Mouse (Mus musculus) heart, embryonic 13.5 days (tissue): Measurements from ENCODE around the gene Hnrnpul2. TPM values are rescaled to one million over a fixed set of nuclear protein-coding genes. Genes with fewer than 3 reads are reported as not detected.
"Not testable (repeated sequence)": the region's sequence is repeated elsewhere in the genome, so short reads cannot be mapped to it uniquely, and the experiment has no call there.

Experiments
- ATAC-seq: fragments of 200-750 bp; cut with Nextera tagmentation; 2 replicates; pipeline ENCODE4 v1.8.0; 2017; ENCODE audit warnings: moderate TSS enrichment; ENCODE audit not compliant: insufficient number of reproducible peaks, low FRiP score, low TSS enrichment; ENCODE audit errors: extremely low read depth
- H3K27ac ChIP-seq: fragments of 300-500 bp; sonication (generic); replicated peaks from 2 replicates; pipeline ENCODE4 v1.5.1; 2015; ENCODE audit warnings: moderate library complexity, mild to moderate bottlenecking, inconsistent platforms
- H3K27me3 ChIP-seq: fragments of 300-500 bp; sonication (generic); replicated peaks from 2 replicates; pipeline ENCODE4 v1.6.1; 2015; ENCODE audit warnings: mild to moderate bottlenecking, inconsistent platforms
- H3K36me3 ChIP-seq: fragments of 300-500 bp; sonication (generic); 2 replicates; pipeline ENCODE4 v1.6.1; 2015; ENCODE audit warnings: mild to moderate bottlenecking, inconsistent platforms
- H3K4me1 ChIP-seq: fragments of 300-500 bp; sonication (generic); 2 replicates; pipeline ENCODE4 v1.6.1; 2015; ENCODE audit warnings: inconsistent platforms
- H3K4me2 ChIP-seq: fragments of 300-500 bp; sonication (generic); 2 replicates; pipeline ENCODE4 v1.6.1; 2015; ENCODE audit warnings: inconsistent platforms, mild to moderate bottlenecking, moderate library complexity
- H3K4me3 ChIP-seq: fragments of 300-500 bp; sonication (generic); 2 replicates; pipeline ENCODE4 v1.5.1; 2015; ENCODE audit warnings: moderate library complexity, mild to moderate bottlenecking, inconsistent platforms
- H3K9ac ChIP-seq: fragments of 300-500 bp; sonication (generic); 2 replicates; pipeline ENCODE4 v1.6.1; 2015; ENCODE audit warnings: inconsistent platforms, mild to moderate bottlenecking, moderate library complexity
- H3K9me3 ChIP-seq: fragments of 300-500 bp; sonication (generic); 2 replicates; pipeline ENCODE4 v1.6.1; 2016; ENCODE audit warnings: inconsistent platforms
- WGBS: fragments of 180-500 bp; shearing (Covaris S2); methylation state at CpG from one replicate; pipeline ENCODE4 v1.1.7; 2015; ENCODE audit warnings: mixed read lengths; 5-methylcytosine and 5-hydroxymethylcytosine counted together
- polyA plus RNA-seq: library from polyadenylated mRNA; unstranded; fragments of >200 nt; fragmentation: Nextera tagmentation; extraction: Ambion mirVana; gene quantifications from 2 replicates; pipeline ENCODE4 v1.2.1, GENCODE M21; 2015

Hnrnpul2 gene
- polyA plus RNA-seq, 1 experiment from 2014 or later, result 2.9 TPM

DNA sequence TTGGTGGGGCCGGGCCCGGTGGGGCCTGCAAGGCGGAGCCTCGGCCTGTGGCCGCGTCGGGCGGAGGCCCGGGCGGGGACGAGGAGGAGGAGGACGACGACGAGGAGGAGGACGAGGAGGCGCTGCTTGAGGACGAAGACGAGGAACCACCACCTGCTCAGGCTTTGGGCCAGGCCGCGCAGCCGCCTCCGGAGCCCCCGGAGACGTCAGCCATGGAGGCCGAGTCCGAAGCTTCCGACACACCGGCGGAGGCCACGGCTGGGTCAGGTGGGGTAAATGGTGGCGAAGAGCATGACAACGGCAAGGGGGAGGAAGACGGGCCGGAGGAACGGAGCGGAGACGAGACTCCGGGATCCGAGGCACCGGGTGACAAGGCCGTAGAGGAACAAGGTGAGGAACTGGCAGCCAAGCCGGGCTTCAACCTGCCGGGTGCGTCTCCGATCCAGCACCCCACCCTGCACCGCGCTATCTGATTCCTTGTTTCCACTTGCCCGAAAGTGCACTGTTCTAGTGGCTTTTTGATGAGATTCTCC, 680 bp downstream of the Hnrnpul2 start:
- ATAC-seq, result peak; percentile 40
- Histone ChIP-seq H3K9ac (peak overlapping the region; percentile 99), H3K4me3 (peak overlapping the region; percentile 99), H3K36me3 (peaks cover 48% of the 10 kb centered on the region), H3K9me3 (no peaks in the 10 kb centered on the region), H3K27me3 (no peaks in the 10 kb centered on the region), H3K4me1 (peaks cover 42% of the 10 kb centered on the region), H3K27ac (peak overlapping the region; percentile 99), H3K4me2 (peak overlapping the region; percentile 88)
- under 1% methylated on average over 48 of the region's 48 CpGs for WGBS

DNA sequence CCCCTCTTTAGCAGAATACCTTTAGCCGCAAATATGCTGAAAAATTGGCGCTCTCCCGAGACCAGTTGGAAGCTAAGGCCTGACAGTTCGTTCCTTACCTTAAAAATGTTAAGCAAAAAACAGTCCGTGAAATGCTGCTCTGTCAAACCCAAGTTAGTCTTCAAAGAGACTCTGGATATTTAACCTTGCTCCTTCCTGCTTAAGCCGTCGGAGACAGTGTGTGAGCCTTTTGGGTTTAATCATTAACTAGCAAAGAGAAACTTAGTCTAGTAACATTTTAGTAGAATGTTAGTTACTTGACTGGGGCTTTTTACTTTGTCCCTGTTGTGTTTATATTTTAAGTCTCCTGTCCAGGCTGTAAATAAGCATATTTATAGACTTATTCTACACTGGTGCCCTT, 1.3 kb downstream of the Hnrnpul2 start:
- peak overlapping the region; percentile 99 for H3K27ac ChIP-seq
- no peaks in the 10 kb centered on the region for H3K9me3 ChIP-seq
- peak overlapping the region; percentile 99 for H3K9ac ChIP-seq
- no peak for ATAC-seq
- H3K27me3 ChIP-seq, result no peaks in the 10 kb centered on the region
- H3K4me2 ChIP-seq, result peak overlapping the region; percentile 88
- whole genome bisulfite sequencing, result 0% methylated on average over 7 of the region's 7 CpGs
- peaks cover 39% of the 10 kb centered on the region for H3K4me1 ChIP-seq
- peak overlapping the region; percentile 99 for H3K4me3 ChIP-seq
- H3K36me3 ChIP-seq, result peaks cover 49% of the 10 kb centered on the region

DNA sequence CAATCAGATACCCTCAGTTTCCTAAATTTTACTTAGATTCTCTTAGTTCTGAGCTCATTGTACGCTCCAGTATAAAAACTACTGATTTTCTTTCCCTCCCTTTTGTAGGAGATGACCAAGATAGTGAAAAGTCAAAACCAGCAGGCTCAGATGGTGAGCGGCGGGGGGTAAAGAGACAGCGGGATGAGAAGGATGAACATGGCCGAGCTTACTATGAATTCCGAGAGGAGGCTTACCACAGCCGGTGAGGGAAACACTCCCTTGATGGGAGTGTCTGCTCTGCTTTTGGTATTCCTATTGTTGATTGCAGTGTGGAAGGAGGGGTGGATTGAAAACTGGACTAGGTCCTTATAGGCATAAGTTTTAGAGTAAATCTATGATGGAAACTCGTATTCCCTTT, 2.9 kb downstream of the Hnrnpul2 start:
- peaks cover 25% of the 10 kb centered on the region for H3K4me1 ChIP-seq
- peaks cover 55% of the 10 kb centered on the region for H3K36me3 ChIP-seq
- peak overlapping the region; percentile 99 for H3K9ac ChIP-seq
- H3K4me2 ChIP-seq, result peak overlapping the region; percentile 88
- H3K27ac ChIP-seq, result no peak overlapping the region
- H3K4me3 ChIP-seq, result peak overlapping the region; percentile 99
- ATAC-seq, result no peak
- no peaks in the 10 kb centered on the region for H3K9me3 ChIP-seq
- no peaks in the 10 kb centered on the region for H3K27me3 ChIP-seq
- 67% methylated on average over 8 of the region's 8 CpGs for WGBS

DNA sequence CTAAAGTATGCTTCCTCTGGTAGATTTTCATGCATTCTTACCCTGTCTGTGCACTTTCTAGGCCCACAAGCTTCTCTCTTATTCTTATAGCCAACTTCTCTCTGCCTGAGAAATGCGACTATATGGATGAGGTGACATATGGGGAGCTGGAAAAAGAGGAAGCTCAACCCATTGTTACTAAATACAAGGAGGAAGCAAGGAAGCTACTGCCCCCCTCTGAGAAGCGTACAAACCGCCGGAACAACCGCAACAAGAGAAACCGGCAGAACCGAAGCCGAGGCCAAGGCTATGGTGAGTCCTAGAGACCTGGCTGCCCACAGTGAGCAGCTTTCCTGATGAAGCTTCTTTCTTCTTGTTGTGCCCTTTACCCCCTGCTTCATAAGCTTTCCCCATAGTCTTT, 9.8 kb downstream of the Hnrnpul2 start, which contains the start of gene AC129217.1:
AC129217.1 (plus strand) TSS at position 114 of the 400 bp plus-strand sequence.
- Histone ChIP-seq H3K9ac (peak within 1 kb of the TSS; percentile 14; the same call in 1 of the 2 replicates), H3K27ac (no peak within 1 kb of the TSS), H3K9me3 (no peaks in the 10 kb centered on the region), H3K4me2 (no peak within 1 kb of the TSS), H3K4me3 (no peak within 1 kb of the TSS), H3K36me3 (peaks cover 100% of the 10 kb centered on the region), H3K4me1 (no peaks in the 10 kb centered on the region), H3K27me3 (no peaks in the 10 kb centered on the region)
- 87% methylated on average over 8 of the region's 8 CpGs for WGBS
- ATAC-seq, result no peak

DNA sequence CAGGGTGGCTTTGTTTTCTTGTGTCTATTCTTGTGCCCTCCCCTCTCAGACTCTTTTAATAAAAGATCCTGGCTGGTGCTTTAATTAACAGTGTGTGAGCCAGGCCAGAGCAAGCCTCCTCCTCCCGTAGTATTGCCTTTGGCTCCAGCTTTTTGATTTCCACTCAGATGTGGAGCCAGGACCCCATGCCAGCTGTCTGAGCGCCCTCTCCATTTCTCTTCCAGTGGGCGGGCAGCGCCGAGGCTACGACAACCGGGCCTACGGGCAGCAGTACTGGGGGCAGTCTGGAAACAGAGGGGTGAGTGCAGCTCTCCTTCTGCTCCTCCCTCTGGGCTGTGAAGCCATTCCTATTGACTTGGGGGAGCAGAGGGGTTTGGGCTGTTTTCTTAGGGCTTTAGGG, 10.9 kb downstream of the Hnrnpul2 start:
- no peak for ATAC-seq
- no peaks in the 10 kb centered on the region for H3K4me1 ChIP-seq
- 88% methylated on average over 8 of the region's 8 CpGs for WGBS
- no peaks in the 10 kb centered on the region for H3K9me3 ChIP-seq
- no peaks in the 10 kb centered on the region for H3K27me3 ChIP-seq
- H3K4me2 ChIP-seq, result no peak overlapping the region
- no peak overlapping the region for H3K27ac ChIP-seq
- peak overlapping the region; percentile 14; the same call in 1 of the 2 replicates for H3K9ac ChIP-seq
- H3K36me3 ChIP-seq, result peaks cover 100% of the 10 kb centered on the region
- no peak overlapping the region for H3K4me3 ChIP-seq

DNA sequence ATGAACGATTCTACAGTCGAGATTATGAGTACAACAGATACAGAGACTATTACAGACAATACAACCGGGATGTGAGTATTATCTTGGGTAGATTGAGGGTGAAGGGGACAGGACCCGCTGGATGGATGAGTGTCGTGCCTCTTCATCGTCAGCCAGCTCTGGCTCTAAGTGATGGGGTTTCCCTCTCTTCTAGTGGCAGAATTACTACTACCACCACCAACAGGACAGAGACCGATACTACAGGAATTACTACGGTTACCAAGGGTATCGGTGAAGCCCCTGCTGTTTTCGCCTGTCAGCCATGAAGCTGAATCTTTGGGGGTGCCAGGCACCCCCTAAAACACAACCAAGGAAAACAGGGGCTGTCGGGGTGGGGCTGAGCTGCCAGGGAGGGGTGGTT, 11.5 kb downstream of the Hnrnpul2 start:
- no peak overlapping the region for H3K9ac ChIP-seq
- no peak overlapping the region for H3K4me2 ChIP-seq
- ATAC-seq, result no peak
- H3K4me3 ChIP-seq, result no peak overlapping the region
- peaks cover 99% of the 10 kb centered on the region for H3K36me3 ChIP-seq
- 72% methylated on average over 11 of the region's 11 CpGs for WGBS
- H3K27ac ChIP-seq, result no peak overlapping the region
- H3K27me3 ChIP-seq, result no peaks in the 10 kb centered on the region
- H3K9me3 ChIP-seq, result no peaks in the 10 kb centered on the region
- H3K4me1 ChIP-seq, result no peaks in the 10 kb centered on the region

DNA sequence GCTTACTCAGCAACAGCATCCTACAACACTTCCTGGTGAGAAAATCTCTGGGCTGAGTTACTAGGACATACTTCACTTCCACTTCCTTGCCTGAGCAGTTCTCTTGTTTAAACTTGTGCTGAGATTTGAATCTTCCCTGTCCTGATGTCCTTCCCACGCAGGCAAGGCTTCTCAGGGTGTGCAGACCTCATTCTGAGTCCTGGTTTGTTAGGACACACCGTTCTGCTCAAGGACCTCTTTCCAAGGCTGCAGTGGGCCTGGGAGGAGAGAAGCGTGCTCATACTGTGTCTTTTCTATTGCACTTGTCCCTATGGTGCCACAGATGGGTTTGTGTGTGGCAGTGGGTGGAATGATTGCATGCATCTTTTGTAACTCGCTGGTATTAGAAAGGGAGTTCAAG, 13.2 kb downstream of the Hnrnpul2 start:
- Histone ChIP-seq H3K4me3 (no peak overlapping the region), H3K4me1 (peaks cover under 1% of the 10 kb centered on the region; the same call in 1 of the 2 replicates), H3K9me3 (no peaks in the 10 kb centered on the region), H3K4me2 (no peak overlapping the region), H3K27ac (no peak overlapping the region), H3K9ac (no peak overlapping the region), H3K36me3 (peaks cover 83% of the 10 kb centered on the region), H3K27me3 (no peaks in the 10 kb centered on the region)
- 87% methylated on average over 4 of the region's 4 CpGs for WGBS
- ATAC-seq, result no peak

GRCm38 (mm10) chr19:8836327-8836726, 16.5 kb downstream of the Hnrnpul2 start:
- not testable (repeated sequence) for H3K9ac ChIP-seq, H3K9me3 ChIP-seq, H3K4me2 ChIP-seq, ATAC-seq, H3K4me3 ChIP-seq, H3K27me3 ChIP-seq
- Histone ChIP-seq H3K27ac (peak overlapping the region; percentile 95; the same call in 1 of the 2 replicates), H3K36me3 (peaks cover 50% of the 10 kb centered on the region), H3K4me1 (peaks cover 34% of the 10 kb centered on the region)
- WGBS, result 95% methylated on average over 10 of the region's 10 CpGs

- H3K4me3 ChIP-seq, result peak within 1 kb of the TSS; percentile 62
- peak; percentile 43; the same call in 1 of the 2 replicates for ATAC-seq
- H3K27ac ChIP-seq, result peak within 1 kb of the TSS; percentile 95
- H3K36me3 ChIP-seq, result peaks cover 42% of the 10 kb centered on the region
- peak within 1 kb of the TSS; percentile 85 for H3K9ac ChIP-seq
- H3K27me3 ChIP-seq, result no peaks in the 10 kb centered on the region
- WGBS, result under 1% methylated on average over 38 of the region's 38 CpGs
- peaks cover 34% of the 10 kb centered on the region for H3K4me1 ChIP-seq
- peak within 1 kb of the TSS; percentile 87 for H3K4me2 ChIP-seq
- H3K9me3 ChIP-seq, result no peaks in the 10 kb centered on the region
Observed at GRCm38 (mm10) chr19:8837251-8837791, 17.5 kb downstream of the Hnrnpul2 start, which contains the start of gene Bscl2. Gene Bscl2 (plus strand): TSS chr19:8837467.

GRCm38 (mm10) chr19:8838041-8838730, 18.4 kb downstream of the Hnrnpul2 start:
- Histone ChIP-seq H3K9ac (peak overlapping the region; percentile 85), H3K9me3 (no peaks in the 10 kb centered on the region), H3K4me3 (peak overlapping the region; percentile 62), H3K4me1 (peaks cover 34% of the 10 kb centered on the region), H3K4me2 (peak overlapping the region; percentile 87), H3K27me3 (no peaks in the 10 kb centered on the region), H3K27ac (peak overlapping the region; percentile 95), H3K36me3 (peaks cover 41% of the 10 kb centered on the region)
- WGBS, result 18% methylated on average over 15 of the region's 15 CpGs
- ATAC-seq, result no peak

DNA sequence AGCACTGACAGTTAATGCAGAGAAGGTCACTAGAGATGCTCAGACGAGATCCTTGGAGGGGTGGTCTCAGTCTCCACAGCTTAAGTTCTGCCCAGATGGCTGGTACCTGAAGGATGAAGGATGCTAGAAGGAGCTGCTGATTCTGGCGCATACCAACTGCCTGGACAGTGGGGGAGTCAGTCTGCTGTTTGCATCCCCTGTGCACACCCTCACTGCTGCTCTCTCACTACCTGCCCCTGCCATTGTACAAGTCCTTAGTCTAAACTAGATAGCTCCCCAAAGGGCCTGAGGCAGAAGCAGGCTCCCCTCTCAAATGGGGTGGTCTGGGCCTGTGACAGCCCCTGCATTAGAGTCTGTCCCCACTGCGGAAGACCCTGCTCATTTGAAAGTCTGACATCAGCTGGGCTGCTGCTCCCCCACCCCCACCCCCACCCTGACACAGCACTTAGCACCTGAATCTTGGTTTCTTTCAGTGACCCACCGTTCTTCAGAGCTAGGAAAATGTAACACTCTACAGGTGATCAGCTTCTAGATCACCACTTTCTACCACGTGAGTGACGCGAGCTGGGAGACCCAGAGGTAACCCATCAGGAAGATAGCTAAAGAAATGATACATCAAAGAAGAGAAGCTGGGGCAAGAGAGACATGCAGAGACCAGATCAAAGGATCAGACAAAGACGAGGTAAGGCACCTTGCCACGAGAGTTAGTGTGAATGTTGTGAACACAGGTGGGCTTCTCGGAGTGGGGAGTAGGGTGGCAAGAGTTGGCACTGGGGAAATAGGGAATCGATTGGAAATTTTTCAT, 19.5 kb downstream of the Hnrnpul2 start, which contains the start of gene Gng3:
Gng3 (minus strand) TSS at position 92 of the 805 bp plus-strand sequence.
- H3K4me2 ChIP-seq, result peak within 1 kb of the TSS; percentile 87

More for the DNA sequence above, 19.5 kb downstream of the Hnrnpul2 start, which contains the start of gene Gng3:
- H3K36me3 ChIP-seq, result peaks cover 35% of the 10 kb centered on the region
- H3K9ac ChIP-seq, result peak within 1 kb of the TSS; percentile 85
- peak within 1 kb of the TSS; percentile 95 for H3K27ac ChIP-seq
- H3K27me3 ChIP-seq, result no peaks in the 10 kb centered on the region
- no peaks in the 10 kb centered on the region for H3K9me3 ChIP-seq
- H3K4me1 ChIP-seq, result peaks cover 34% of the 10 kb centered on the region
- ATAC-seq, result no peak
- 56% methylated on average over 11 of the region's 11 CpGs for WGBS
- peak within 1 kb of the TSS; percentile 62 for H3K4me3 ChIP-seq
